Mouse (Mus musculus) bone marrow, adult 2 months (tissue): Measurements from ENCODE around the gene Dera.

ENCODE experiments used
- CTCF ChIP-seq: fragments of 200-500 bp; IDR thresholded peaks from 2 replicates; pipeline ENCODE4 v1.5.1; 2011; ENCODE audit warnings: low read length, control low read depth; ENCODE audit not compliant: control insufficient read depth, insufficient read depth
- POLR2A ChIP-seq: fragments of 200-500 bp; IDR thresholded peaks from 2 replicates; pipeline ENCODE4 v1.6.1; 2011; ENCODE audit warnings: low read depth, mild to moderate bottlenecking, control low read depth, low read length, borderline replicate concordance; ENCODE audit not compliant: control insufficient read depth

DNA sequence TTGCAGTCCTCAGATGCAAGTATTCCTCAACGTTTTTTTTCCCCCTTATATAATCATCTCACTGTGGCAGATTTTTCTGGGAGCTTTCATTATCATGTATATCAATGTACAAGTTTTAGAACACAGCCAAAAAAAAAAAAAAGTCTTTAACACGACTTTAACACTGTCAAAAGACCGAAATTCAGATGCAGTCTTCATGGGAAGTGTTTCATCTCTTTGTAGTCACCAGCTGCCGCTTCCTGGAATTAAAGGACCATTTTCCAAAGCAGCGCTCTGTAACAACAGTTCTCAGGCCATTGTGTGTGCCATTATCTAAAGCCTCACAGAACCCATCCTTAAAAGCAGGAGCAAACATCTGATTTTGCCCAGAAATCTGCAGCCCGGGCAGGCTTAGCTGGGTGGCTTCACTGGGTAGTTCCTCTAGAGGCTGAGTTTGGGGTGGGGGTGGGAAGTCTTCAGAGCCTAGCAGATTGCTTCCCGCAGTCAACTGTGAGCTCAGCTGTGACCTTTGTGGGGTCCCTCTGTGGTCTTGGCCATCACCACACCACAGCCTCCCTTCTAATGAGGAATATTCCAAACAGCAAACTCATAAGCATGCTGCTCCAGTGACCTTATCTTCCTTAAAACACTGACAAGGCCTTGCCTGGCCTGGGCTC, 41.6 kb upstream of the Dera start:
- TF ChIP-seq CTCF (no peak), POLR2A (no peak)
